Mouse (Mus musculus) left cerebral cortex, postnatal 25 days (tissue): ENCODE results near the gene Lgr6. TPM values are rescaled to one million over a fixed set of nuclear protein-coding genes. Genes with fewer than 3 reads are reported as not detected.

Experiments used
- DNase-seq, 2 experiments: peaks; one replicate each; pipeline ENCODE4 v3.0.0; 2022; ENCODE audit warnings: low spot score in 2 of 2, mixed read lengths in 1 of 2
- intact Hi-C: fragments of 180-260 bp; cut with DNase I; formaldehyde crosslinking; loops from one replicate; pipeline ENCODE4 v1.15.1; 2025
- total RNA-seq, 2 experiments: library from RNA; stranded (reverse); gene quantifications; 2 replicates each; pipeline ENCODE4 v1.2.3; 2021

Gene Lgr6
- total RNA-seq: 1 to 10 TPM; 1.5 to 2.1 TPM

GRCm38 (mm10) chr1:135105124-135105523 lies at the start of gene Lgr6:
Gene Lgr6 (minus strand): TSS chr1:135105276.
- intact Hi-C loops: loop anchor here (5.0 kb wide), 1 partner anchor 133 kb away; no protein-coding TSS in a partner anchor
- DNase-seq: no peak

DNA sequence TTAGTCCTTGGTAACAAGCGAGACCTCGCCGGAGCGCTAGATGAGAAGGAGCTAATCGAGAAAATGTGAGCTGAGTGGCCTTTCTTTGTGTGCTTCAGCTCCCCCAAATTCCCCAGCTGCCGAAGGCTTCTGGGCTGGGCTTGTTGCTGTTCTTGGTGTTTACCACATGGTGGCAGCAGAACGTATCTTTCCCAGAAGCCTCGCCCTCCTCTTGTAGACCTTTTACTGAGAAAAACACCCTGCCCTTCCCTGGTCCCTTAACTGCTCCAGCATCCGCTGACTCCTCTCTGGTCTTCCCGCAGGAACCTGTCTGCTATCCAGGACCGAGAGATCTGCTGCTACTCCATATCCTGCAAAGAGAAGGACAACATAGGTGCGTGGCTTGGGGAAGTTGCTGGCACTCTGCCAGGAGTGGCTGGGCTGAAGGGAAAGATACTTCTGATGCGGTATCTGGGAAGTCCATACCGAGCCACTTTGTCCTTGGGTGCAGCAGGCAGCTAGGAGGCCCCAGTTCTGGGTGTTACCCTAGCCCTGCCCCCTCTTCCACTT lies 49.4 kb upstream of the Lgr6 start:
- DNase-seq: peak; percentile 84 to 93
- intact Hi-C loops: loop anchor here (5.0 kb wide), 1 partner anchor 218 kb away; no protein-coding TSS in a partner anchor

GRCm38 (mm10) chr1:135154011-135154410 lies 48.9 kb upstream of the Lgr6 start:
- intact Hi-C loops: loop anchor here (5.0 kb wide), 1 partner anchor 218 kb away; no protein-coding TSS in a partner anchor
- DNase-seq: peak in 1 of 2 experiments; percentile 25

DNA sequence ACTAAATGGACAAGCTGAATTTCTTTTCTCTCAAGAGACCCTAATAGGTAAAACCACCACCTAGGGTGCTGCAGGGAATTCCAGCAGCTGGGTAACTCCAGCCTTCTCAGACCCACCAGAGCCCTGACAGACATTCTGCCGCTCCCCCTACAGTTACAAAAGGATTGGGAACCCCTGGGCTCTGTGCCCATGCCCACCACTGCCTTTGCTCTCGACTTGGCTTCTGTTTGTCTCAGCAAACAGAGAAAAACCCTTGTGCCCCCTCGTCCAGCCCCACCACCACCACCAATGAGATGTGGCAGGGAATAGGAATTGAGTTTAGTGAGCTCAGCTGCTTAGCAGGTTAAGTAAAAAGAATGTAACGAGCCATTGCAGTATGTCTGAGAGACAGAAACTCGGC lies 43.9 kb upstream of the Lgr6 start:
- no peak for DNase-seq
- intact Hi-C loops: no loop called here

DNA sequence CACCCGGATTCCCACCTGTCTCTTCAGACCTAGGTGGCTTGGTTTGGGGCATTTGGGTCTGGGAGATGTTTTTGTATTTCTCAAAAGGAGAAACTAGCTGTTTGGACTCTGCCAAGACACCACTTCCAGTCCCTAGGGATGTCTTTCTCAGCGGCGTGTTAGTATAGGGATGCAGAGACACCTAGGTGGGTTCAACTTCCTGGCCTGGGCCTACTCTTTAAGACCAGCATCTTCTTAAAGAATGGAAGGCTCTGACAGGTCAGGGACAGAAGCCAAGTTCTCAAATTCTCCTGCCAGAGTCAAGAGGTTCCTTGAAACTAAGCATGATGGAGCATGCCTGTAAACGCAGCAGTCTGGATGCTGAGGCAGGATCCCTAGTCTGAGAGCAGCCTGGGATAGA lies 43.4 kb upstream of the Lgr6 start:
- peak in 1 of 2 experiments; percentile 22 for DNase-seq
- intact Hi-C loops: no loop called here

- no peak for DNase-seq
- intact Hi-C loops: no loop called here
These were observed 42.6 kb upstream of the Lgr6 start for GRCm38 (mm10) chr1:135147702-135148058.

DNA sequence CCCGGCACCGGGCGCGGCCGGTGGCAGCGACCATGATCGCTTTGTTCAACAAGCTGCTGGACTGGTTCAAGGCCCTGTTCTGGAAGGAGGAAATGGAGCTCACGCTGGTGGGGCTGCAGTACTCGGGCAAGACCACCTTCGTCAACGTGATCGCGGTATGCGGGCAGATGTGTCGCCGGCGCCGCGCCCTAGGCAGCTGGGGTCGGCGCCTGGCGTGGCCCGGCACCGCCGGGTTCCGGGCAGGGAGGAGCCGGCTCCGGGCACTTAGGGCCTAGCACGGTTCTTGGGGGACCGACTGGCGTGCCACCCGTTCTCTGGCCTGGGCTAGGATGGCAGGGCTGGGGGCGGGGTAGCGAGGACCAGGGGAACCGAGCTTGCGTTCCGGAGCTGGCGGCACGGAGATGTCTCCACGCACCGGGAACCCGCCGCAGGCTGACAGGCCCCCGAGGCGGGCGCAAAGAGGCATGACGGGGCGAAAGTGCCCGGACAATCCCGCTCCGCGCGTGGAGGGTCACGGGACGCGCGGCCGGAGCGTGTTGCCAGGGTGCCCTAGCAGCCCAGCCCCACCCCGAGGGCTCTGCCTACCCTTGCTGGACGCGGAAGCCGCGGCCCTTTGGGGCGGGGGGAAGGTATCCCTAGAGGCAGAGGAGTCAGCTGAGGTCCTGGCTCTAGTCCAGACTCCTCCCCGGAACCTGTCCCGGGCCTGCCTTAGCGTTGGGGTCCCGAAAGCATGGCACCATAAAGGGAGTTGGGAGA lies 42.0 kb upstream of the Lgr6 start:
- peak; percentile 76 to 81 for DNase-seq
- intact Hi-C loops: no loop called here

- intact Hi-C loops: no loop called here
- DNase-seq: peak; percentile 84 to 90
These were observed 41.2 kb upstream of the Lgr6 start, which contains the start of gene Arl8a for GRCm38 (mm10) chr1:135146077-135146945. Gene Arl8a (plus strand): TSS chr1:135146824.

DNA sequence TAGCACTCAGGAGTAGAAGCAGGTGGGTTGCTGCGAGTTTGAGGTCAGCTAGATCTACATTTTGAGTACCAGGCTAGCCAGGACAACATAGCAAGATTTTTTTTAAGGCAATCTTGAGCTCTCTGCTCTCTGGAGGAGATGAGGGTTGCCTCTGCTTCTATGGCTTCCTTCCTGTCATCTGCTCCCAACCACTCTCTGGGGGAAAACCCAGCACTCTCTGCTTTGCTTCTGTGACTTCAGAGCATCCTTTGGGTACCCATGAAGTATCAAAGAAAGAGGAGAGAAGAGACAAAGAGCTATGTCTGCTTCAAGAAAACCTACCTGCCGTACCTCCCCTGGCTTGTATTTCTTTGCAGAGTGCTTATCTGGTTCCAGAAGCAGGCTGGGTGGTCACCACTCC lies 38.9 kb upstream of the Lgr6 start:
- DNase-seq: no peak
- intact Hi-C loops: no loop called here

GRCm38 (mm10) chr1:135142452-135142851 lies 37.4 kb upstream of the Lgr6 start:
- DNase-seq: no peak
- intact Hi-C loops: no loop called here

DNA sequence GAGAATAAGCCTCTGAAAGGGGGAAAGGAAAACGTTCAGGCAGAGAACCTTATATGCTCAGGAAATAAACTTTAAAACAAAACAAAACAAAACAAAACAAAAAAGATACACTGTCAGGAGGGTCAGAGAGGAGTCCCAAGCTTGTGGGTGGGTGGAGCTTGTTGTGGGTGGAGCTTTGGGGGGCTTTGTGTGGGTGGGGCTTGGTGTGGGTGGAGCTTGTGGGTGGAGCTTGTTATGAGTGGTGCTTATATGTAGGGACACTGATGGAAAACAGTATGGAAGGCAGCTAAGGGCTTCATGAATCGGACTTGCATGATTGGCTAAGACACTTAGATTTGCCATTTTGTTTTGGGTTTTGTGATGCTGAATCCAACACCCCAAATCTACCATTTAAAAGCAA lies 34.8 kb upstream of the Lgr6 start:
- intact Hi-C loops: no loop called here
- DNase-seq: no peak

DNA sequence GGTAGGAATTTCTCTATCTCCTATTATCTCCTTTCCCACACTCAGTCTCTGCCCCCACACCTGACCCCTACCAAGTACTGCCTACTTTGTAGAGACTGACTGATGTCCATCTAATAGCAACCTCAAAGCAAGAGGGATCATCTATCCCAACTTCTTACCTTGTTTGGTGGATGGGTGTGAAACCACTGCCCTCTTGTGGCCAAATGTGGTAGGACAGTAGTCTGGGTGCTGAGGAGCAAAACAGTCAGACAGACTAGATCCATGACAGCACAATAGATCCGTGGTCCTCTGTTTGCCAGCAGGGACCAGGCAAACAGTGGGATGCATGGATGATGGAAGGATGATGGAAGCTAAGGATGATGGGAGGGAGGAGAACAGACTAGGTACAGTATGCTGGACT lies 31.4 kb upstream of the Lgr6 start:
- intact Hi-C loops: no loop called here
- peak; percentile 69 to 77 for DNase-seq

DNA sequence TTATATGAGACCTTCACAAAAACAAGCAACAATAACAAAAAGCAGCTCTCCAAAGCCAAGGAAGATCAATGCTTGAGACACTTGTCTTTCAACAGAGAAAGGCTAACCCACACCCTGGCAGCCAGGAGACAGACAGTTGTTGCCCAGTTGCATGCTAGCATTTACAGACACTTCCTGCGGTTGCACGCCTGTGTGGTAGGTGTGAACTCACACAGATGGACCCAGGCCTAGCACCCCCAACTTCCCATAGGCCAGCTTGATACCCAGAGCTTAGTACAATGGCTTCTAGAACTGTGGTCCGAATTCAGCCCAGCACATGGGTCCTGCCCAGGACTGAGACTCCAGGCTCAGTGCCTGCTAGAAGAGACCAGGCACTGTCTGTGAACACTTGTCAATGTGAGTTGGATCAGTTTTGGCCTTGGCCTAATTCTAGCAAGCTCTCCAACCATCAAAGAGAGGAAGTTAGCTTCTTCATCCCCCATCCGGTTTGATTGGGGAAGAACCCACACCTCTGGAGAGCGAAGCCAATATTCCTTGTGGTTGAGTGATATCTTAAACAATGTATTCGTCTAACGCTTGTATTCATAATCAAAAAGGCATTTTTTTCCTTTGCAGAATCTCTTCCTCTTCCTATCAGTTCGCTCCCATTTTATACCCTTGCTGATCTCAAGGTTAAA lies 30.2 kb upstream of the Lgr6 start:
- no peak for DNase-seq
- intact Hi-C loops: loop anchor here (1.0 kb wide), 1 partner anchor 25 kb away; no protein-coding TSS in a partner anchor

DNA sequence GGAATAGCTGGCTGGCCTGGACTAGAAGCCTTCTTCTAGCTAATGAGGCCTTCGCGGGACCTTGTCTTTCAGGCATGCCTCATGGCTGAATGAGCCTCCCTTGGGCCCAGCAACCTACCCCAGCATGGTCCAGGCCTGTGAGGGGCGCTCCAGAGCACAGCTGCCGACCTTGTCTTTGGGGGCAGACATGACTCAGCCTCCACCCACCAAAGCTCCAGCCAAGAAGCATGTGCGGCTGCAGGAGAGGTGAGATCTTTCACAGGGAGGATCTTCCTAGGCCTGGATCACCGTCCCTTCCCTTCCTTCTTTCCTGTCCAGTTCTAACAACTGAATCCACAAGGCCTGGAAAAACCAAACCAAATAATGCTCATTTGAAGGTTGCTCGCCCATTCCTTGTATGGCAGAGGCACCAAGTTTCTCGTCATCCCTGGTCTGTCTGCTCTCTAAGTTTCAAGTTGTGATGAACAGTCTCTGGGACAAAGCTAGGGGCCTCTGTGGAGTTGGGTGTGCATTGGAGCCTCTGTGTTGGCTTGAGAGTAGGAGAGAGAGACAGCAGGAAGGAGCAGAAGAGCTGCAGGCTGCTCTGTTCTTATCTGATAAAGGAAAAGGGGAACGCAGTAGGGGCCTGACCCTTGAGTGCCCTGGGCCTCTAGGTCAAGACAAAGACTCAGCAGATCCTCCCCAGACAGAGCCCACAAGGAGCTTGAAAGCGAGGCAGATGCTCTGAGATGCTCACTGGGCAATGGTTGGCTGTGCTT lies 28.8 kb upstream of the Lgr6 start:
- intact Hi-C loops: no loop called here
- DNase-seq: no peak

DNA sequence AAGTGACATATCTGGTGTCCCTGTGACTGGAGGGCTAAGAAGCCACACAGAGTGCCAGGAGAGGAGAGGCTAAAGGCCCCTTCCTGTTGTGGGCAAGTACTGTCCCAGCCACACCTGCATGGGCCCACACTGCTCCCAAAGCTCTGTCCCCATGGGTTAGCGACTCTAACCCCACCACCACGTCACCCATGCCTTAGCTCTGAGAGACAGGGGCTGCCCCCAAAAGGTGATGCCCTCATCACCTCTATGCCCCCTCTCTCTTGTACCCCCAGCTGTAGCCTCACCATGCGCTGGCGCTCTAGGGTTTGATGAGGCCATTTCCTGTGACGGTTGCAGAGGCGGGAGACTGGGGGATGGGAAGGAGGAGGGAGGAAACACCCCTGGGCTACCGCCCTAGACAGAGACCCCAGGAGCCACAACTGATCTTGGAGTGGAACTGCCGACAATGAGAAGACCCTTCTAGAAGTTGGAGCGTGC lies 27.9 kb upstream of the Lgr6 start:
- no peak for DNase-seq
- intact Hi-C loops: no loop called here

GRCm38 (mm10) chr1:135132473-135132872 lies 27.4 kb upstream of the Lgr6 start, which contains the start of gene Ptpn7:
Gene Ptpn7 (plus strand): TSS chr1:135132700.
- intact Hi-C loops: no loop called here
- peak; percentile 35 to 42 for DNase-seq

DNA sequence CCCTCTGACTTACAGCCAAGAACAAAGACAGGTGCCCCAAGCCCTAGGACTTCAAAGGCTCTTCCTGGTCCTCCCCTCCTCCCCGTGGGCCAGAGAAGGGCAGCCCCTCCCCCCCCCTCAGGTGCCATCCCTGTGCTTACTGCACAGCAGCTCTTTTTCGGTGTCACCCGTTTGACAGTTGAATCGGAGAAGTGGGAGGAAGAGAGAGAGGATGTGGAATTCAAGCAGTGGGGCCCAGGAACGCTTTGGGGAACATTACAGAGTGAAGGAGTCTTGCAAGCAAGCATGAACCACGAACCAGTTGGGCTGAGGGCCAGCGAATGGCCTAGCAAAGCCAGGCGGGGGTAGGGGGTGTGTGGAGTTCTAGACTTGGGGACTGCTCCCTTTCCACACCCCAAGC lies 26.5 kb upstream of the Lgr6 start:
- DNase-seq: no peak
- intact Hi-C loops: no loop called here

DNA sequence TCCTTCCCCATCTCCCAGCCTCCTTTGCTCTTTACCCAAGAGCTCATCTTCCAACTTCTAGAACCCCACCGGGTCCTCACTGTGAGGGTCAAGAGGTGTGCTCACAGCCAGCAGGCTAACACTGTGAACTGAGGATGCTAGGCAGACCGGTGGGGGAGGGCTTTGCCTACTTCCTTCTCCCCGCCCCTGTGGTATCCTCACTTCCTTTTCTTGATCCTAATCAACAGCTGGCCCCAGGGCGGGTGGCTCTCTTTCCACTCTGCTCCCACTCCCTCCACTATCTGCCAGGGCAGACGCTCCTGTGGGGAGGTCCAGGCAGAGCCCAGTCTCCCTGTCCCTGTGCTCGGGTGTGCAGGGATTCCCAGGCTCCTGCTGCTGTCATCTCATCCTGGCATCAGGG lies 26.0 kb upstream of the Lgr6 start:
- no peak for DNase-seq
- intact Hi-C loops: no loop called here
